Mouse (Mus musculus) erythroblast, embryonic 14.5 days (primary cell): Measurements from ENCODE around the gene Stat6.

Experiments used
- GATA1 ChIP-seq: IDR thresholded peaks from 2 replicates; pipeline ENCODE4 v1.6.1; 2012; ENCODE audit warnings: low read length, inconsistent platforms, mixed read lengths
- TAL1 ChIP-seq: IDR thresholded peaks from 3 replicates; pipeline ENCODE4 v1.6.1; 2012; ENCODE audit warnings: low read length, inconsistent platforms, mixed read lengths

DNA sequence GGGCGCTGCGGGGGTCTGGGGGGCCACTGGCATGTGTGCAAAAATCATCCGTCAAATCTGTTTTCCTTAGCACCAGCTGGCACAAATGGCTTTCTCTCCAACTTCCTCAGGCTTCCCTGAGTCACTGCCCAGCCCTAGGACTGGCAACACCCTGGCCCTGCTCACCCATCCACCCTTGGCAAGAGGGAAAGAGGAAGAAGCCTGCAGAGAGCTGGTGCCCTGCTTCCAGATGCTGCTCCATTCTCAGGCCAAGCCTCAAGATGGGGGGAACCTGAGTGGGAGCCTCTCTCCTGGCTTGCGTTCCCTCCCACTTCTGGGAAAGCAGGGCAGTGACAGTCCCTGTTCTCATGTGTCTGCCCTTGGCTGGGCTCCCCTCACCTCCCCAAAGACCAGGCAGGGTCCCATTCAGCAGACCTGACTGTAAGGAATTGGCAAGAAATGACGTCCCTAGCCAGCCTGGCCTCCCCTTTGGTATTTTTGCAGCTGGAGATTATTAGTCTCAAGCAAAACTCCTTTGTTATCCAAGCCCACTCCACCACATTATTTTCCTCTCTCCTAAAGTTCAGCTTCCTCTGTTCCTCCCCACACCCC is 45.4 kb upstream of the Stat6 start:
- TF ChIP-seq GATA1 (no peak), TAL1 (no peak)
